Mouse (Mus musculus) monocyte, adult 5-6 weeks (primary cell): ENCODE measurements around the gene Spon2. TPM values are rescaled to one million over a fixed set of nuclear protein-coding genes. Genes with fewer than 3 reads are reported as not detected.

Source experiments
- total RNA-seq: library from RNA; stranded (forward); fragments of 200-1000, 200-491, 200-594 nt; gene quantifications from 3 replicates; pipeline ENCODE4 v1.2.3, GENCODE M21; 2017

Gene Spon2
- total RNA-seq, 1 experiment from 2014 or later = not detected

Other genes starting within 250 kb of the Spon2 start
- gene Ywhah, start 199.6 kb downstream of the Spon2 start, total RNA-seq = 137 to 272 TPM (median 186 TPM) in 3 replicates
- gene Slc5a1, start 114.2 kb downstream of the Spon2 start, total RNA-seq = not detected in 3 replicates
- gene Ctbp1, start 56.5 kb upstream of the Spon2 start, total RNA-seq = 106 to 143 TPM (median 135 TPM) in 3 replicates
- gene Maea, start 117.1 kb upstream of the Spon2 start, total RNA-seq = 131 to 170 TPM (median 150 TPM) in 3 replicates
- 13.1 to 21.7 TPM (median 14.7 TPM) in 3 replicates for gene Uvssa, start 160.1 kb upstream of the Spon2 start, total RNA-seq
- gene Nkx1-1, start 215.5 kb upstream of the Spon2 start, total RNA-seq = not detected in 3 replicates